In genomic region chr4:59806879-59807195, GRCm38 (mm10) we compare ENCODE assay signal across 8 mouse cellular contexts. TPM values are rescaled to one million over a fixed set of nuclear protein-coding genes. Genes with fewer than 3 reads are reported as not detected.
DNase-seq lines count a peak whose midpoint lies in the region; ATAC-seq and TF ChIP-seq lines count a peak whose summit lies in the region.

No protein-coding gene starts in this region.

- TF ChIP-seq EP300 in lung, postnatal 0 days (IDR thresholded peaks at IDR 0.05) = no peak

- no peaks in the 10 kb centered on the region for H3K27me3 ChIP-seq in cerebellum, adult 2 months (ENCODE audit: control insufficient read depth, insufficient read depth, low read length)
- H3K27me3 ChIP-seq in lung, postnatal 0 days (replicated peaks; ENCODE audit: insufficient read depth, low read length) = no peaks in the 10 kb centered on the region
- H3K27me3 ChIP-seq in intestine, embryonic 16.5 days (replicated peaks; ENCODE audit: control insufficient read depth, insufficient read depth, low read length) = no peaks in the 10 kb centered on the region

- DNase-seq in cerebellum, adult 2 months = no peak
- no peak for DNase-seq in cerebellum, adult 18-20 months
- no peak for DNase-seq in lung, postnatal 0 days (ENCODE audit: low spot score)
- no peak for DNase-seq in lung, adult 18-20 months
- no peak for DNase-seq in spleen, postnatal 10 days (ENCODE audit: low spot score in 2 of 2)
- DNase-seq in urinary bladder, postnatal 4 days (ENCODE audit: low spot score in 2 of 2) = no peak

- H3K4me2 ChIP-seq in lung, postnatal 0 days (replicated peaks; ENCODE audit: low read depth, low read length) = peak overlapping the region; percentile 96
- H3K4me2 ChIP-seq in intestine, embryonic 16.5 days (ENCODE audit: low read depth, low read length) = peak overlapping the region; percentile 95

- TF ChIP-seq CTCF in cerebellum, adult 2 months (IDR thresholded peaks at IDR 0.05; ENCODE audit: borderline replicate concordance, insufficient read depth, low read depth, low read length) = no peak
- no peak for TF ChIP-seq CTCF in lung, postnatal 0 days (IDR thresholded peaks at IDR 0.05)
- no peak for TF ChIP-seq CTCF in olfactory bulb, adult 2 months (IDR thresholded peaks at IDR 0.05; ENCODE audit: insufficient read depth, low read depth, low read length)

- peak; percentile 0; the same call in 1 of the 2 replicates for TF ChIP-seq POLR2A in cerebellum, adult 2 months (IDR thresholded peaks at IDR 0.05; ENCODE audit: borderline replicate concordance, insufficient read depth, low read length)
- TF ChIP-seq POLR2A in olfactory bulb, adult 2 months (IDR thresholded peaks at IDR 0.05; ENCODE audit: insufficient read depth, low read depth, low read length) = no peak

- WGBS in cerebellum, adult 2 months = under 1% methylated on average over 9 of the region's 9 CpGs
- WGBS in lung, postnatal 0 days = 7% methylated on average over 9 of the region's 9 CpGs
- WGBS in intestine, embryonic 16.5 days = 8% methylated on average over 9 of the region's 9 CpGs
- 10% methylated on average over 9 of the region's 9 CpGs for WGBS in olfactory bulb, adult 2 months

- H3K9me3 ChIP-seq in lung, postnatal 0 days (ENCODE audit: low read length) = no peaks in the 10 kb centered on the region
- no peaks in the 10 kb centered on the region for H3K9me3 ChIP-seq in intestine, embryonic 16.5 days (ENCODE audit: control insufficient read depth, low read length)

- peaks cover 11% of the 10 kb centered on the region for H3K4me1 ChIP-seq in cerebellum, adult 2 months (ENCODE audit: control insufficient read depth, insufficient read depth, low read length)
- H3K4me1 ChIP-seq in lung, postnatal 0 days (ENCODE audit: insufficient read depth, low read depth, low read length) = peaks cover 9% of the 10 kb centered on the region; the same call in 1 of the 2 replicates
- H3K4me1 ChIP-seq in intestine, embryonic 16.5 days (ENCODE audit: control insufficient read depth, insufficient read depth, low read length) = 0 out of 2 replicates have a peak, but pooled peaks cover 9% of the 10 kb centered on the region
- peaks cover 3% of the 10 kb centered on the region for H3K4me1 ChIP-seq in olfactory bulb, adult 2 months (ENCODE audit: control insufficient read depth, insufficient read depth, low read length)

- H3K36me3 ChIP-seq in lung, postnatal 0 days (ENCODE audit: insufficient read depth, low read length) = no peaks in the 10 kb centered on the region
- no peaks in the 10 kb centered on the region for H3K36me3 ChIP-seq in intestine, embryonic 16.5 days (ENCODE audit: control insufficient read depth, insufficient read depth, low read length)

- peak overlapping the region; percentile 96 for H3K4me3 ChIP-seq in cerebellum, adult 2 months (replicated peaks; ENCODE audit: insufficient read depth, low read depth, low read length)
- peak overlapping the region; percentile 94 for H3K4me3 ChIP-seq in lung, postnatal 0 days (ENCODE audit: low read depth, low read length)
- H3K4me3 ChIP-seq in intestine, embryonic 16.5 days (ENCODE audit: low read length) = peak overlapping the region; percentile 91
- peak overlapping the region; percentile 98 for H3K4me3 ChIP-seq in olfactory bulb, adult 2 months (ENCODE audit: insufficient read depth, low read depth, low read length)

- peak overlapping the region; percentile 88 for H3K27ac ChIP-seq in cerebellum, adult 2 months (ENCODE audit: insufficient read depth, low read length)
- no peak overlapping the region for H3K27ac ChIP-seq in lung, postnatal 0 days (ENCODE audit: low read length)
- no peak overlapping the region for H3K27ac ChIP-seq in intestine, embryonic 16.5 days (ENCODE audit: low read length)
- H3K27ac ChIP-seq in olfactory bulb, adult 2 months (ENCODE audit: insufficient read depth, low read depth, low read length) = peak overlapping the region; percentile 78

- no peak for ATAC-seq in lung, postnatal 0 days
- no peak; the same call in 1 of the 2 replicates for ATAC-seq in intestine, embryonic 16.5 days

- H3K9ac ChIP-seq in lung, postnatal 0 days (replicated peaks; ENCODE audit: low read depth) = no peak overlapping the region; the same call in 1 of the 2 replicates
- H3K9ac ChIP-seq in intestine, embryonic 16.5 days (ENCODE audit: low read depth, low read length) = peak overlapping the region; percentile 88

RNA-seq across cellular contexts. Expression of gene Snx30, which starts 1.2 kb away (rescaled TPM):
- polyA plus RNA-seq in cerebellum, adult 2 months (2012; rRNA removed) = 24.7 and 26.1 TPM in 2 replicates
- 12.0 and 13.2 TPM in 2 replicates for polyA plus RNA-seq in lung, postnatal 0 days (2015; fragmentation: Nextera tagmentation; extraction: Ambion mirVana)
- 4.3 and 5.2 TPM in 2 replicates for polyA plus RNA-seq in intestine, embryonic 16.5 days (2015; fragmentation: Nextera tagmentation; extraction: Ambion mirVana)
- not detected in 2 replicates for polyA plus RNA-seq in olfactory bulb, adult 2 months (2012; ENCODE audit: insufficient read depth, insufficient read length, low replicate concordance, missing spikeins)

RNA-seq across cellular contexts. Expression of gene Inip, which starts 5.4 kb away (rescaled TPM):
- 22.5 and 23.3 TPM in 2 replicates for polyA plus RNA-seq in cerebellum, adult 2 months (2012; rRNA removed)
- polyA plus RNA-seq in lung, postnatal 0 days (2015; fragmentation: Nextera tagmentation; extraction: Ambion mirVana) = 25.9 and 26.8 TPM in 2 replicates
- 33.3 and 37.6 TPM in 2 replicates for polyA plus RNA-seq in intestine, embryonic 16.5 days (2015; fragmentation: Nextera tagmentation; extraction: Ambion mirVana)
- not detected in 2 replicates for polyA plus RNA-seq in olfactory bulb, adult 2 months (2012; ENCODE audit: insufficient read depth, insufficient read length, low replicate concordance, missing spikeins)

Comparison
In these comparisons a context has a peak if more than half of its experiments do, and no peak if none do; other contexts are left out.
1. H3K27ac ChIP-seq: peak in cerebellum, adult 2 months (single experiment) and olfactory bulb, adult 2 months (single experiment); none in lung, postnatal 0 days (single experiment) and intestine, embryonic 16.5 days (single experiment).
2. Peak in every context shown above with its lines, with median percentiles within 50 percentile points of each other: H3K4me3 ChIP-seq.